Mouse (Mus musculus): ENCODE results near the gene Ifna13. TPM values are rescaled to one million over a fixed set of nuclear protein-coding genes. Genes with fewer than 3 reads are reported as not detected.

Ifna13 gene
- not detected in 2 replicates for polyA plus RNA-seq (2015; fragmentation: Nextera tagmentation; extraction: Ambion mirVana)

- TF ChIP-seq CTCF (IDR thresholded peaks at IDR 0.05; ENCODE audit: low read depth), result no peak
- H3K27me3 ChIP-seq (replicated peaks; ENCODE audit: control insufficient read depth, insufficient read depth, low read length), result no peaks in the 10 kb centered on the region
- no peaks in the 10 kb centered on the region for H3K4me1 ChIP-seq (replicated peaks; ENCODE audit: control insufficient read depth, insufficient read depth, low read length)
- H3K9ac ChIP-seq (ENCODE audit: low read depth, low read length), result no peak within 1 kb of the TSS
- H3K27ac ChIP-seq (ENCODE audit: low read depth, low read length), result no peak within 1 kb of the TSS
- 51% methylated on average over 2 of the region's 2 CpGs for WGBS
- no peak within 1 kb of the TSS for H3K4me3 ChIP-seq (ENCODE audit: low read depth, low read length)
- H3K9me3 ChIP-seq (ENCODE audit: control insufficient read depth), result no peaks in the 10 kb centered on the region
- no peaks in the 10 kb centered on the region for H3K36me3 ChIP-seq (ENCODE audit: control insufficient read depth, insufficient read depth)
- no peak within 1 kb of the TSS for H3K4me2 ChIP-seq (replicated peaks; ENCODE audit: low read depth)
- no peak for ATAC-seq
Observed at GRCm38 (mm10) chr4:88644359-88644758, at the start of gene Ifna13. Ifna13 (minus strand) TSS chr4:88644459.

DNA sequence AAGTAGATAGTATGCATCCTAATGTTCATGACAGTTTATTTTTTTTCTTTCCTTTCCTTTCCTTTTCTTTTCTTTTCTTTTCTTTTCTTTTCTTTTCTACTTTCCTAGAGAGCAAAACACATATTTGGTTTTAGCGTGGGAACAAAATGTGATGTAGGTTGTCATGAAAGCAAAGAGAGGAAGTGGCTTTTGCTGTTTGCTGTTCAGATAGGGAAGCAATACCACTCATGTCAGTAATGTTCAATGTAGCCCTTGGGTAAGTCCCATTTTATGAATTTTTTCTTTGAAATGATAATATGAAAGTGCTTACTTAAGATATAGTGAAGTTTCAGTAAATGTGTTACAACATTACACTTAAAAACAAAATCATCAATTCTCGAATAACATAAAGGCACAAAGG lies 49.1 kb upstream of the Ifna13 start:
- H3K4me1 ChIP-seq (replicated peaks; ENCODE audit: control insufficient read depth, insufficient read depth, low read length), result no peaks in the 10 kb centered on the region
- no peak for TF ChIP-seq CTCF (IDR thresholded peaks at IDR 0.05; ENCODE audit: low read depth)
- H3K4me3 ChIP-seq (ENCODE audit: low read depth, low read length), result no peak overlapping the region
- no peak overlapping the region for H3K4me2 ChIP-seq (replicated peaks; ENCODE audit: low read depth)
- 82% methylated on average over 2 of the region's 2 CpGs for WGBS
- H3K27ac ChIP-seq (ENCODE audit: low read depth, low read length), result no peak overlapping the region
- no peaks in the 10 kb centered on the region for H3K9me3 ChIP-seq (ENCODE audit: control insufficient read depth)
- no peaks in the 10 kb centered on the region for H3K27me3 ChIP-seq (replicated peaks; ENCODE audit: control insufficient read depth, insufficient read depth, low read length)
- H3K9ac ChIP-seq (ENCODE audit: low read depth, low read length), result no peak overlapping the region
- ATAC-seq, result no peak
- H3K36me3 ChIP-seq (ENCODE audit: control insufficient read depth, insufficient read depth), result no peaks in the 10 kb centered on the region

DNA sequence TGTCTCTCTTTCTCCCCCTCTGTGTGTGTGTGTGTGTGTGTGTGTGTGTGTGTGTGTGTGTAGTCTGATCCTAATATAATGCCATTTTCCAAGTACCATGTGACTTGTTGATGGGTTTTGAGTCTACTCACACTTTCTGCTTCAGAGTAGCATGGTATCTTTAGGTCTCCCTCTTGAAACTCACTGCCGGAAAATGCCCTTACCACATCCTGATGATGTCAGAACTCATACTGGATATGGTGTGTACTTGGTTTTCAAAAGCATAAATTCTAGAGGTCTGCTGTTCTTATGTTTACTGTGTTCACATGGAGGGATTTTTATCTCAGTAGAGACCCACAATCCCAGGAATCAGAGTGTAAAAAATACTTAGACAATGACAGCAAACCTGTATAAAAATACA lies 48.3 kb upstream of the Ifna13 start:
- Histone ChIP-seq H3K9me3 (ENCODE audit: control insufficient read depth) (no peaks in the 10 kb centered on the region), H3K9ac (ENCODE audit: low read depth, low read length) (no peak overlapping the region), H3K36me3 (ENCODE audit: control insufficient read depth, insufficient read depth) (no peaks in the 10 kb centered on the region), H3K4me1 (replicated peaks; ENCODE audit: control insufficient read depth, insufficient read depth, low read length) (no peaks in the 10 kb centered on the region), H3K27me3 (replicated peaks; ENCODE audit: control insufficient read depth, insufficient read depth, low read length) (no peaks in the 10 kb centered on the region), H3K4me3 (ENCODE audit: low read depth, low read length) (no peak overlapping the region), H3K4me2 (replicated peaks; ENCODE audit: low read depth) (no peak overlapping the region), H3K27ac (ENCODE audit: low read depth, low read length) (no peak overlapping the region)
- TF ChIP-seq CTCF (IDR thresholded peaks at IDR 0.05; ENCODE audit: low read depth), result no peak
- ATAC-seq, result no peak
- WGBS, result 80% methylated on average over 1 of the region's 1 CpGs

GRCm38 (mm10) chr4:88691259-88691658 lies 47.0 kb upstream of the Ifna13 start, which contains the start of gene Ifnab:
Ifnab (minus strand) TSS chr4:88691359.
- no peak for ATAC-seq
- no peak within 1 kb of the TSS for H3K4me3 ChIP-seq (ENCODE audit: low read depth, low read length)

DNA sequence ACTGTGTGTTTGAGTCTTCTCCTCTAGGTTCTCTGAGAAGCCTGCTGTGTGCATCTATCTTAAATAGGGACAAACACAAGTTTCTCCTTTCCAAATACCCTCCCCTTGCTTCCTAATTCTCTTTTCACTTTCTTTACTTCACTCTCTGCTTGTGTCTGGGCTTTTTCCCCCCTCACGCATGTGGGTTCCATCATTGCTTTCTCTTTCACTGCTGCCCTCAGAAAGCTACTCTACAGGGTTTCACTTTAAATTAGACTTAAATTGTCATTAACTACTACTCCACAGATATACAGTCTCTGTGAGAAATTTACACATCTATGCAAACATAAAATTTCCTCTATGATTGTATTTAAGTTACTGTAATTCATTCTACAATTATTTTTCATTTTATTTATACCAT lies 39.6 kb upstream of the Ifna13 start, which contains the start of gene Ifna2:
Gene Ifna2, minus strand, starts transcription at position 101 of the 400 bp plus-strand sequence.
- Histone ChIP-seq H3K4me2 (replicated peaks; ENCODE audit: low read depth) (no peak within 1 kb of the TSS), H3K36me3 (ENCODE audit: control insufficient read depth, insufficient read depth) (no peaks in the 10 kb centered on the region), H3K27me3 (replicated peaks; ENCODE audit: control insufficient read depth, insufficient read depth, low read length) (no peaks in the 10 kb centered on the region), H3K27ac (ENCODE audit: low read depth, low read length) (no peak within 1 kb of the TSS), H3K9me3 (ENCODE audit: control insufficient read depth) (no peaks in the 10 kb centered on the region), H3K4me3 (ENCODE audit: low read depth, low read length) (no peak within 1 kb of the TSS), H3K4me1 (replicated peaks; ENCODE audit: control insufficient read depth, insufficient read depth, low read length) (no peaks in the 10 kb centered on the region), H3K9ac (ENCODE audit: low read depth, low read length) (no peak within 1 kb of the TSS)
- ATAC-seq, result no peak
- 71% methylated on average over 1 of the region's 1 CpGs for WGBS
- TF ChIP-seq CTCF (IDR thresholded peaks at IDR 0.05; ENCODE audit: low read depth), result no peak

More at GRCm38 (mm10) chr4:88691259-88691658, 47.0 kb upstream of the Ifna13 start, which contains the start of gene Ifnab:
- Histone ChIP-seq H3K4me2 (replicated peaks; ENCODE audit: low read depth) (no peak within 1 kb of the TSS), H3K4me1 (replicated peaks; ENCODE audit: control insufficient read depth, insufficient read depth, low read length) (no peaks in the 10 kb centered on the region), H3K27me3 (replicated peaks; ENCODE audit: control insufficient read depth, insufficient read depth, low read length) (no peaks in the 10 kb centered on the region), H3K9ac (ENCODE audit: low read depth, low read length) (no peak within 1 kb of the TSS), H3K9me3 (ENCODE audit: control insufficient read depth) (no peaks in the 10 kb centered on the region), H3K36me3 (ENCODE audit: control insufficient read depth, insufficient read depth) (no peaks in the 10 kb centered on the region), H3K27ac (ENCODE audit: low read depth, low read length) (no peak within 1 kb of the TSS)
- no peak for TF ChIP-seq CTCF (IDR thresholded peaks at IDR 0.05; ENCODE audit: low read depth)
- 65% methylated on average over 2 of the region's 2 CpGs for WGBS

GRCm38 (mm10) chr4:88681353-88681752 lies 37.1 kb upstream of the Ifna13 start:
- Histone ChIP-seq H3K9me3 (ENCODE audit: control insufficient read depth) (no peaks in the 10 kb centered on the region), H3K4me2 (replicated peaks; ENCODE audit: low read depth) (no peak overlapping the region), H3K36me3 (ENCODE audit: control insufficient read depth, insufficient read depth) (no peaks in the 10 kb centered on the region), H3K27me3 (replicated peaks; ENCODE audit: control insufficient read depth, insufficient read depth, low read length) (no peaks in the 10 kb centered on the region), H3K27ac (ENCODE audit: low read depth, low read length) (no peak overlapping the region), H3K4me3 (ENCODE audit: low read depth, low read length) (no peak overlapping the region), H3K4me1 (replicated peaks; ENCODE audit: control insufficient read depth, insufficient read depth, low read length) (no peaks in the 10 kb centered on the region), H3K9ac (ENCODE audit: low read depth, low read length) (no peak overlapping the region)
- WGBS, result 52% methylated on average over 3 of the region's 3 CpGs
- TF ChIP-seq CTCF (IDR thresholded peaks at IDR 0.05; ENCODE audit: low read depth), result no peak
- ATAC-seq, result no peak

DNA sequence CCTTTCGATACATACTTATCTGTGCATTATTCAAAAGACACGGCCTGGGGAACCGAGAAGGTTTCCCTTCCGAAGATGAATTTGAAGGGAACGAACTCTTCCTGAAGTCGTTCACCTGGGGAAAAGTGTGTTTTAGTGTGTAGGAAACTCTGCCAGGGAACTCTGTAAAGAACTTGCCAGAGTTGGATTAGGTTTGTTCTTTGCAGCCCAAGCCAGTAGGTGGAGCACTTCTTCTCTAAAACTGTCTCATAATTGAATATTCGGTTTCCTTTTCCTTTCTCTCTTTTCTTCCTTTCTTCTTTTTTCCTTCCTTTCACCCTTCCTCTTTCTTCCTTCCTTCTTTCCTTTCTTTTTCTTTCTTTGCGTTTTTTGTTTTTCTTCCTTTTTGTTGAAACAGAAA lies 36.1 kb upstream of the Ifna13 start:
- no peaks in the 10 kb centered on the region for H3K36me3 ChIP-seq (ENCODE audit: control insufficient read depth, insufficient read depth)
- no peak overlapping the region for H3K4me3 ChIP-seq (ENCODE audit: low read depth, low read length)
- no peaks in the 10 kb centered on the region for H3K27me3 ChIP-seq (replicated peaks; ENCODE audit: control insufficient read depth, insufficient read depth, low read length)
- no peak overlapping the region; the same call in 1 of the 2 replicates for H3K4me2 ChIP-seq (replicated peaks; ENCODE audit: low read depth)
- no peaks in the 10 kb centered on the region for H3K4me1 ChIP-seq (replicated peaks; ENCODE audit: control insufficient read depth, insufficient read depth, low read length)
- H3K9ac ChIP-seq (ENCODE audit: low read depth, low read length), result no peak overlapping the region
- no peaks in the 10 kb centered on the region for H3K9me3 ChIP-seq (ENCODE audit: control insufficient read depth)
- H3K27ac ChIP-seq (ENCODE audit: low read depth, low read length), result no peak overlapping the region
- ATAC-seq, result no peak
- peak; percentile 67 for TF ChIP-seq CTCF (IDR thresholded peaks at IDR 0.05; ENCODE audit: low read depth)
- 39% methylated on average over 8 of the region's 8 CpGs for WGBS
